Mouse (Mus musculus): ENCODE measurements at regions not wholly inside any gene's neighbourhood (a gene's known extent, or its start where the extent isn't known, plus 50 kb on each side); places are given as distances from the start of the nearest gene placed in this dataset.

DNA sequence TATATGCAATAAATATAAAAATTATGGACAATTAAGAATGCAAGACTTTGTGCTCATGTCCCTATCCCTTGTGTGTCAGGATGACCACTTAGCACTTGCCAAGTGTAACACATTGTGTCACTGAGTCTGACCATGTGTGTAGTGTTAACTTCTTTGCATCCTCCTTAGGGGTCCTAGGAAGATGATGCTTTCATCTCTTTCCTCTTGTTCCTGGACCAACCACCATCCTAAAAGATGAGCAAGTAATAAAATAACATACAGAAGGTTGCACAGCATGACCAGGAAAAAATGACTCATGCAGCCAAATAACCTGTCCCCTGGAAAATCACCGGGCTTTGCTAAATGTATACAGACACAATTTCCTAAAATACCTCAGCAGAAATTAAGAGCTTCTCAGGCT, 121.1 kb upstream of the Kcnip4 start:
- no peak overlapping the region for H3K27ac ChIP-seq (replicated peaks)
- 54% methylated on average over 1 of the region's 1 CpGs for WGBS (ENCODE audit: insufficient replicate concordance)
- H3K27me3 ChIP-seq: no peaks in the 10 kb centered on the region
- H3K36me3 ChIP-seq (replicated peaks): no peaks in the 10 kb centered on the region
- no peak overlapping the region for H3K4me3 ChIP-seq (replicated peaks)
- H3K4me1 ChIP-seq (replicated peaks): no peaks in the 10 kb centered on the region
- H3K9ac ChIP-seq: no peak overlapping the region
- no peak for ATAC-seq (ENCODE audit: insufficient read depth)
- H3K9me3 ChIP-seq (replicated peaks): no peaks in the 10 kb centered on the region
- no peak overlapping the region for H3K4me2 ChIP-seq

DNA sequence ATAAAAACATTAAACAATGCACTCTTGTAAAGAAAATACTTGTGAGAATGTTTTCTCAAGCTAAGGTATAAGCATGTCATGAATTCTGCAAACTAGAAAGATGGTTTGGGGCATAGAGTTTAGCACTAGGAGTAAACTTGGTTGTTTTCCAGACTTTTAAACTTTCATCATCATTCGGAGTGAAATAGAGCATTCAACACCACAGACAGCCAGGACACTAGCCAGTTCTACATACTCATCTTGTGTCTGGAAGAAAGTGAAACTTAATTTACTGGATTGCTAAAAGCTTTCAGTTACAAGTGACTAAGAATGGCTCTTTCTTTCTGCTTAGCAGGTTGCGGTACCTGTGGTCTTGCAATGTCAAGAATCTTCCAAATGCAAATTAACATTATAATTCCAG, 119.9 kb upstream of the Kcnip4 start:
- H3K9me3 ChIP-seq (replicated peaks): no peaks in the 10 kb centered on the region
- no peaks in the 10 kb centered on the region for H3K27me3 ChIP-seq
- no peak overlapping the region for H3K4me2 ChIP-seq
- no peak overlapping the region for H3K4me3 ChIP-seq (replicated peaks)
- no peak overlapping the region for H3K27ac ChIP-seq (replicated peaks)
- WGBS (ENCODE audit: insufficient replicate concordance): 71% methylated on average over 2 of the region's 2 CpGs
- ATAC-seq (ENCODE audit: insufficient read depth): no peak
- no peaks in the 10 kb centered on the region for H3K36me3 ChIP-seq (replicated peaks)
- H3K9ac ChIP-seq: no peak overlapping the region
- H3K4me1 ChIP-seq (replicated peaks): no peaks in the 10 kb centered on the region

DNA sequence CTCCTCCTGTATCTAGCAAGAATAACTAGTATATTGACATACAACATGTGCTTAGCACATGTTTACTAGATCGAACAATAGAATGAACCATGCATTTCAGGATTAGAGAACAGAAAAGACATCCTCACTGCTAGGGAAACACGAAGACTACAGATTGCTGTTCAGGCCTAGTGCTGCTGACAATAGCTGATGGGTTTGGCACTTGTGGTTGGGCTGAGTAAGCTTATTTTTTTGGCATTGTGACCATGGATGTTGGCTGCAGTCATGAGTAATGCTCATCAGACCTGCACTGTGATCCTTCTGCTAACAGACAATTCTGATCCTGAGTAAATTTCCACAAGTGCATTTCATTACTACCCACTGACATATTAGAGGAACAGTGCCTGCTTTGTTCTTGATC, 117.7 kb upstream of the Kcnip4 start:
- WGBS (ENCODE audit: insufficient replicate concordance): 55% methylated on average over 2 of the region's 2 CpGs
- no peak overlapping the region for H3K4me3 ChIP-seq (replicated peaks)
- H3K4me1 ChIP-seq (replicated peaks): no peaks in the 10 kb centered on the region

DNA sequence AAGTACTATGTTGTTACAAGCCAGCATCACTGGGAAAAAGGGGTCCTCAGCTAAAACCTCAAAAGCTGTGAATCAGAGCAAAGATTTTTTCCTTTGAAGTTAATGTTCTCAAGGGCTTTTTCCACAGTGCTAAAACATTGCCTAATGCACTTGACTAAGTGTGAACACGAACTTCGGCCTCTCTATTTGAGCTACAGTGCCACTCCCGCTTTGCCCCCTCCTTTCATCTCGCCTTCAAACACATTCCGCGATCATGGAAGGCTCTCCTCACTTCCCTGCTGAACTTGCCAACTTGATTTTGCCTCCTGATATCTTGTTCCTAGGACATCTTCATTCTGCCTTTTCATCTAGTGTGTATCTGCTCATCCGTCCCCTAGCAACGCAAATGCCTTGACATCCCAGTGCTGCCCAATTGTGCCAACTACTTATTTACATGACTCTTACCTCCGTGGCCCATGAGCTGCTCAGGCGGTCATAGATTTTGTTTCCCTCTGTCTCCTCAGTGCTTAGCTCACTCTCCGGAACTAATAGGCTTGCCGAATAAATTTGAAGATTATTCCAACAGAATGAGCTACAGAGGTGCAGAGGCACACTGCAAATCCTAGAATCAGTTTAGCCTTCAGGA, 116.6 kb upstream of the Kcnip4 start:
- H3K36me3 ChIP-seq (replicated peaks): no peaks in the 10 kb centered on the region
- H3K27ac ChIP-seq (replicated peaks): no peak overlapping the region
- H3K9ac ChIP-seq: no peak overlapping the region
- no peaks in the 10 kb centered on the region for H3K9me3 ChIP-seq (replicated peaks)
- H3K4me1 ChIP-seq (replicated peaks): no peaks in the 10 kb centered on the region
- ATAC-seq (ENCODE audit: insufficient read depth): no peak
- H3K27me3 ChIP-seq: no peaks in the 10 kb centered on the region
- no peak overlapping the region for H3K4me2 ChIP-seq
- H3K4me3 ChIP-seq (replicated peaks): no peak overlapping the region
- WGBS (ENCODE audit: insufficient replicate concordance): 71% methylated on average over 12 of the region's 12 CpGs

More for the DNA sequence above, 117.7 kb upstream of the Kcnip4 start:
- ATAC-seq (ENCODE audit: insufficient read depth): no peak
- H3K9ac ChIP-seq: no peak overlapping the region
- H3K4me2 ChIP-seq: no peak overlapping the region
- H3K27ac ChIP-seq (replicated peaks): no peak overlapping the region
- no peaks in the 10 kb centered on the region for H3K36me3 ChIP-seq (replicated peaks)
- no peaks in the 10 kb centered on the region for H3K27me3 ChIP-seq
- H3K9me3 ChIP-seq (replicated peaks): no peaks in the 10 kb centered on the region

DNA sequence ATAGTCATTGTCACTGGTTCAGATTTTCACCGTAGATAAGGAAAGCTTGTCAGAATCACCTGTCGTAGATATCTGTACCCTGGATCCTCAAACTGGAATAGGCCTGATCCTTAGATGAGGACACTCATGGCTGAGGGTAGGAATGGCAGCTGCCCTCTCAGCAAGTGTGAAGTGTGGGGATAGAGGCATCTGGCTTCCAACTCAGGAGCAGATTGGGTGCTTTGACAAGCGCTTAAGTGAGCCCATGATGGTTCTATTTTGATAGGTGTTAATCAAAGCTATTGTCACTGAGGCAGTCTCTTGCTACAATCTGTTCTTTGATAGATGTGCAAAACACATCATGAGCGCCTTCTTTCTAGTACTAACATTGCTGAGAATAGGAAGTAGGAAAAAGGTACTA, 114.9 kb upstream of the Kcnip4 start:
- Histone ChIP-seq H3K27me3 (no peaks in the 10 kb centered on the region), H3K4me2 (no peak overlapping the region), H3K4me1 (replicated peaks) (no peaks in the 10 kb centered on the region), H3K4me3 (replicated peaks) (no peak overlapping the region), H3K9me3 (replicated peaks) (no peaks in the 10 kb centered on the region), H3K9ac (no peak overlapping the region), H3K36me3 (replicated peaks) (no peaks in the 10 kb centered on the region), H3K27ac (replicated peaks) (no peak overlapping the region)
- no peak for ATAC-seq (ENCODE audit: insufficient read depth)
- WGBS (ENCODE audit: insufficient replicate concordance): 69% methylated on average over 4 of the region's 4 CpGs

DNA sequence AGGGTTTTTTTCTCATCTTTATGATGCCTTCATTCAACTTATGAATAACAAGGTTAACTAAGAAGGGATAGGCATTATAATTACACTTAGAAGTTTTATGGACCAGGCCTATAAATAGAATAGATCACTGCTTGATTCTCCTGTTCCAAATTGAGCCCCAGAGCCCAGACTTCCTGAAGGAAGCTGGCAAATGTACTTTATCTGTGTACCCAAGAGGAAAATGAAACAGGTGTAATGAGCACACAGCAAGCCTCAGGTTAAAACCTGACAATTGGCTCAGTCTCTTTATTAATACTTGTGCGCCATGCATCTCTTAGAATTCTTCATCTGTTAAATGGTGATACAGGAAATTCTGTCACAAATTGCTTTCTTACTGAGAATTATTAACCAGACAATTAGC, 95.4 kb upstream of the Kcnip4 start:
- Histone ChIP-seq H3K36me3 (replicated peaks) (no peaks in the 10 kb centered on the region), H3K9ac (no peak overlapping the region), H3K4me1 (replicated peaks) (no peaks in the 10 kb centered on the region), H3K4me3 (replicated peaks) (no peak overlapping the region), H3K27me3 (no peaks in the 10 kb centered on the region), H3K27ac (replicated peaks) (no peak overlapping the region), H3K4me2 (no peak overlapping the region), H3K9me3 (replicated peaks) (no peaks in the 10 kb centered on the region)
- 71% methylated on average over 1 of the region's 1 CpGs for WGBS (ENCODE audit: insufficient replicate concordance)
- no peak for ATAC-seq (ENCODE audit: insufficient read depth)

DNA sequence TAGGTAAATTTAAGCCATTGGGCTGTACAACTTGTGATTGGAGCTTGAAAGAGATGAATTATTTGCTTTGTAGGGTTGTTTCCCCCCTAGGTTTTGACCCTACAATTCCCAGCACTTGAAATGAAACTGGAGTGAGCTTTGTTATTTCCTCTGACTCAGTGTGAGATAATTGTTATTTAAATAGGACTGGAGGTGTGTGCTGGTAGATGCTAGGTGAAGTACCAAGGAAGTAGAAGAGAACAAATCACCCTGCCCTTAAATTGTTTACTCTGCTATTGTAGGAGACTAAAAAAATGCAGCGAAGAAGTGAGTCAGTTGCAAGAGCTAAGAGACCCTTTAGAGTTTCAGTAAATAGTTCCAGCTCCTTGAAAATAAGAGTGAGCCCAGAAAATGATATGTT, 82.1 kb upstream of the Kcnip4 start:
- WGBS (ENCODE audit: insufficient replicate concordance): 30% methylated on average over 1 of the region's 1 CpGs
- H3K27me3 ChIP-seq: no peaks in the 10 kb centered on the region
- no peak overlapping the region for H3K4me2 ChIP-seq
- no peaks in the 10 kb centered on the region for H3K36me3 ChIP-seq (replicated peaks)
- H3K9ac ChIP-seq: no peak overlapping the region
- H3K9me3 ChIP-seq (replicated peaks): no peaks in the 10 kb centered on the region
- no peak overlapping the region for H3K27ac ChIP-seq (replicated peaks)
- H3K4me3 ChIP-seq (replicated peaks): no peak overlapping the region
- no peak for ATAC-seq (ENCODE audit: insufficient read depth)
- H3K4me1 ChIP-seq (replicated peaks): no peaks in the 10 kb centered on the region

DNA sequence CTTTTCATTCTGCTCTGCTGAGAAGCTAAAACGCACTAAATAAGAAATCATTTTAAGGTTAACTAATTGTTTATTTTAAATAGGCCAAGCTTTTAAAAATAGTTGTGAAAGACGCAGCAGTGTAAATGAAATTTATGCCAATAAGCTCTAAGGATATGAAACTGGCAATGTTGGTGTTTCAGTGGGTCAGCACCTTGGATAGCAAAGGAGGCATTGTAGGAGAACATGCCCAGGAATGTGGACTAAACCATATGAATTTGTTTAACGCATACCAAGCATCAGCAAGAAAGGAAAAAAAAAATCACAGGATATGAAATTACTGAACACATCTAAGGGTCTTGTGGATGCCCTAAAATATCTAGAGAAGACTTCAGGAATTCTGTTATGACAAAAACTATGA, 56.1 kb upstream of the Kcnip4 start:
- WGBS (ENCODE audit: insufficient replicate concordance): 68% methylated on average over 3 of the region's 3 CpGs
- Histone ChIP-seq H3K27ac (replicated peaks) (no peak overlapping the region), H3K4me1 (replicated peaks) (no peaks in the 10 kb centered on the region), H3K9ac (no peak overlapping the region), H3K36me3 (replicated peaks) (no peaks in the 10 kb centered on the region), H3K27me3 (no peaks in the 10 kb centered on the region), H3K4me2 (no peak overlapping the region), H3K4me3 (replicated peaks) (no peak overlapping the region), H3K9me3 (replicated peaks) (no peaks in the 10 kb centered on the region)
- no peak for ATAC-seq (ENCODE audit: insufficient read depth)

DNA sequence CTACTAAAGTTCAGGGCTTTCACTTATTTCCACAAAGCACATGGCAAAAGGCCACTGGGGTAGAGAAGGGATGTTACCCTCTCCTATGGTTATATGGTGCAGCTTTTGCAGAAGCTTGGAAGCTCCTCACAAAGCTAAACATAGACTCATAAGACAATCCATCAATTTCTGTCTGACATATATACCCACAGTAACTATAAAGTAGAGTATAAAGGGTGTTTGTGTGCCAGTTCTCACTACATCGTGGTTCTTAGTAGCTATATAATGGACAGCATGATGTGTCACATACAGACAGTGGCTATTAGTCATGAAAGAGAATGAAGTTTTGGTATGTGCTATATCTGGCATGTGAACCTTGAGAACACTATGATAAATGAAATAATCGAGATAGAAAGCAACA, 51.2 kb upstream of the Kcnip4 start:
- Histone ChIP-seq H3K9me3 (replicated peaks) (no peaks in the 10 kb centered on the region), H3K4me2 (no peak overlapping the region), H3K4me3 (replicated peaks) (no peak overlapping the region), H3K36me3 (replicated peaks) (no peaks in the 10 kb centered on the region), H3K4me1 (replicated peaks) (no peaks in the 10 kb centered on the region), H3K27me3 (no peaks in the 10 kb centered on the region), H3K9ac (no peak overlapping the region), H3K27ac (replicated peaks) (no peak overlapping the region)
- WGBS (ENCODE audit: insufficient replicate concordance): 35% methylated on average over 2 of the region's 2 CpGs
- no peak for ATAC-seq (ENCODE audit: insufficient read depth)

Measured in liver, embryonic 15.5 days (tissue).